Mouse (Mus musculus) megakaryocyte, embryonic 14.5 days (primary cell): ENCODE measurements at regions not wholly inside any gene's neighbourhood (a gene's known extent, or its start where the extent isn't known, plus 50 kb on each side); places are given as distances from the start of the nearest gene placed in this dataset.
"Not testable (repeated sequence)": the region's sequence is repeated elsewhere in the genome, so short reads cannot be mapped to it uniquely, and the experiment has no call there.

Experiments
- H3K27me3 ChIP-seq: replicated peaks from 2 replicates; pipeline ENCODE3; 2012; ENCODE audit warnings: inconsistent platforms
- H3K36me3 ChIP-seq: replicated peaks from 2 replicates; pipeline ENCODE3; 2012; ENCODE audit warnings: low read length, inconsistent platforms, mixed read lengths
- H3K4me1 ChIP-seq: 2 replicates; pipeline ENCODE4 v1.6.1; 2012; ENCODE audit warnings: inconsistent platforms
- H3K4me3 ChIP-seq: replicated peaks from 2 replicates; pipeline ENCODE3; 2012; ENCODE audit warnings: moderate library complexity, mild to moderate bottlenecking, inconsistent platforms
- H3K9me3 ChIP-seq: 2 replicates; pipeline ENCODE4 v1.6.1; 2012; ENCODE audit warnings: inconsistent platforms
- FLI1 ChIP-seq: IDR thresholded peaks from 2 replicates; pipeline ENCODE4 v1.6.1; 2012; ENCODE audit warnings: low read length, inconsistent platforms, mixed read lengths
- GATA1 ChIP-seq: IDR thresholded peaks from 3 replicates; pipeline ENCODE4 v1.6.1; 2012; ENCODE audit warnings: mixed read lengths, low read length, inconsistent platforms, borderline replicate concordance

DNA sequence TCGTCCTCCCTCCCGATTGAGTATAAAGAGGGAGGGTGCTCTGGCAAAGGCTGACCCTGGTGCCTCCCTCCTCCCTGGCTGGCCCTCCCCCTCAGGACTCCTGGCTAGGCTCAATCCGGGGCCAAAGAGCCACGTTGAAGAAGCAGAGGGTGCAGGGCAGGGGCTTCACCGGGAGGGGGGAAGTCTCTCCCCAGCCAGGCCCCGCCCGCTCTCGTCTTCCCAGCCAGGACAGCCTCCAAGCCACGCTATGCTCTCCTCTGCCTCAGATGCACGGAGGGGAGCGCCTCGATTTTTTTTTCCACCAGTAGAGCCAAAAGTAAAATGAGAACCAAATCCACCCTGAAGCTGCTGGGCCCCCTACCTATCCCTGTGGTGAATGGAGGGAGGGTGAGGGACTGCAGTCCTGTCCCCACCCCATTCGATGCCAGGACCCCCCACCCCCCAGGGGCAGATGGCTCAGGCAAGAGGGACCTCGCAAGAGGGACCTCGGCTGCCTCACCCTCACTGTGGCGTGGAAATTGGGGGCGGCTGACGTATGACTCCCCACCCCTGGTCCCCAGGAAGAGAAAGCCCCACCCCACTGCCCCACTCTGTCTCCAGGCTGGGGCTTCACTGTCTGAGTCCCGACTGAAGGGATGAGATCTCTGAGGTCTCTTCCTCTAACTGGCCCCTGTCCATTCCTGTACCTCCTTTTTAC lies 53.2 kb upstream of the Col1a1 start:
- Histone ChIP-seq H3K4me1 (no peaks in the 10 kb centered on the region), H3K9me3 (no peaks in the 10 kb centered on the region), H3K4me3 (no peak overlapping the region), H3K27me3 (peaks cover 83% of the 10 kb centered on the region), H3K36me3 (no peaks in the 10 kb centered on the region)
- TF ChIP-seq GATA1: no peak
- TF ChIP-seq FLI1: no peak

DNA sequence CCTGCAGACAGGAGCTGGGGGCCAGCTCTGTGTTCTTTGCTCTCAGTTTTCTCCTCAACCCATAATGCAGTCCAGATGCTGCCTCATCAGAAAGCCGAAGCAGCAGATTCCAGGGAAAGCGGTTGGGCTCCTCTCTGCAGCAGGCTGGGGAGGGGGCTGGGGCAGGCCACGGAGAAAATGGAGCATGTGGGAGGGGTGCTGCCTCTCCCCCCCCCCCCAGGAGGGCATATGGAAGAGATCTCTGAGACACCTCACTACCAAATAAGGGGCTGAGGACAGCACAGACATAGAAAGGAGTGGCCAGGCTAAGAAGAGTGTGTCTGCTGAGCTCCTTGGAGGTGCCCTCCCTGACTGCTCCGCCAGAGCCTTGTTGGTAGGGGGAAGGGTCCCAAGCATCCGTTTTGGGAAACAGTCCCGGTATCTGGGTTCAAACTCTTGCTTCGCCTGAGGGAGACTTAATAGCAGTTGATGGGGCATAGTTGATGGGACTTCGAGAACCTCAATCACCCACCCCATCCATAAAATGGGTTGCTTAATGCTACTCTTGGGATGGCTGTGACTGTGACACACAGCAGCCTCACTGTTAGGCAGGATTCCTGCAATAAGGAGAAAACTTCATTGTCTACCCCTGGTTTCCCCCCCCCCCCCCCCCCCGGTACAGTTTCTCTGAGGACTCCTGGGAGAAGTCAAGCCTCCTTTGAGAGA lies 53.9 kb upstream of the Col1a1 start:
- Histone ChIP-seq H3K4me1 (no peaks in the 10 kb centered on the region), H3K4me3 (no peak overlapping the region), H3K9me3 (no peaks in the 10 kb centered on the region), H3K36me3 (no peaks in the 10 kb centered on the region), H3K27me3 (peaks cover 87% of the 10 kb centered on the region)
- no peak for TF ChIP-seq GATA1
- no peak for TF ChIP-seq FLI1

- Histone ChIP-seq H3K36me3 (no peaks in the 10 kb centered on the region), H3K27me3 (peaks cover 87% of the 10 kb centered on the region), H3K4me1 (no peaks in the 10 kb centered on the region), H3K9me3 (no peaks in the 10 kb centered on the region), H3K4me3 (no peak overlapping the region)
- TF ChIP-seq FLI1: no peak
- TF ChIP-seq GATA1: no peak
Observed at GRCm38 (mm10) chr11:94880896-94881840, 54.9 kb upstream of the Col1a1 start.

DNA sequence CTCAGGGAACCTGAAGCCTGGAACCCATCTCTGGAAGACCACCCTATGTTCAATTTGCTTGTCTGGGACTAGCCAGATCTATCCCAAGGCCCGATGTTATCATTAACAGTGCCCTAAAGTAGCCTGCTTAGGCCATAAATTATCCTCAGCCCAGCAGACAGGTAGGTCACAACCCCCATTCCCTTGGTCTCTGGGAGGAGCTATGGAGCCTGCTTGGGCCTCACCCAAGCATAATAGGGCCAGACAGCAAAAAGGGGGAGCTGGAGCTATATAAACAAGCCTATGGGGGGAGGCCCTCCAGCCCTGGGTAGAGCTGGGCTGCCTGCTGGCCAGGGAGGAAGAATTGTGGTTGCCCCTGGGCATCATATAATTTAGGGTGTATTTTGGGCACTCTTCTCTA lies 59.3 kb upstream of the Col1a1 start:
- Histone ChIP-seq H3K4me1 (peaks cover 9% of the 10 kb centered on the region), H3K9me3 (no peaks in the 10 kb centered on the region), H3K4me3 (no peak overlapping the region), H3K36me3 (no peaks in the 10 kb centered on the region), H3K27me3 (peaks cover 87% of the 10 kb centered on the region)
- TF ChIP-seq FLI1: no peak
- TF ChIP-seq GATA1: no peak

GRCm38 (mm10) chr11:94875026-94875425 lies 61.0 kb upstream of the Col1a1 start:
- H3K36me3 ChIP-seq: no peaks in the 10 kb centered on the region
- H3K27me3 ChIP-seq: peaks cover 84% of the 10 kb centered on the region
- H3K9me3 ChIP-seq: no peaks in the 10 kb centered on the region
- H3K4me3 ChIP-seq: peak overlapping the region; percentile 40
- TF ChIP-seq FLI1 (no peak), GATA1 (no peak)
- H3K4me1 ChIP-seq: peaks cover 9% of the 10 kb centered on the region

- H3K36me3 ChIP-seq: no peaks in the 10 kb centered on the region
- TF ChIP-seq FLI1 (no peak), GATA1 (no peak)
- H3K4me3 ChIP-seq: no peak overlapping the region
- peaks cover 80% of the 10 kb centered on the region for H3K27me3 ChIP-seq
- peaks cover 9% of the 10 kb centered on the region for H3K4me1 ChIP-seq
- H3K9me3 ChIP-seq: no peaks in the 10 kb centered on the region
Observed at GRCm38 (mm10) chr11:94874155-94874561, 61.9 kb upstream of the Col1a1 start.

GRCm38 (mm10) chr11:94873693-94874092 lies 62.3 kb upstream of the Col1a1 start:
- Histone ChIP-seq H3K4me1 (peaks cover 9% of the 10 kb centered on the region), H3K27me3 (peaks cover 78% of the 10 kb centered on the region), H3K4me3 (no peak overlapping the region), H3K36me3 (no peaks in the 10 kb centered on the region), H3K9me3 (no peaks in the 10 kb centered on the region)
- TF ChIP-seq FLI1 (no peak), GATA1 (no peak)

- TF ChIP-seq GATA1 (no peak), FLI1 (no peak)
- Histone ChIP-seq H3K4me1 (peaks cover 9% of the 10 kb centered on the region), H3K36me3 (no peaks in the 10 kb centered on the region), H3K9me3 (peaks cover 4% of the 10 kb centered on the region), H3K27me3 (peaks cover 73% of the 10 kb centered on the region), H3K4me3 (peak overlapping the region; percentile 84)
Observed at GRCm38 (mm10) chr11:94872921-94873320, 63.1 kb upstream of the Col1a1 start.

- no peak for TF ChIP-seq FLI1
- no peak for TF ChIP-seq GATA1
- Histone ChIP-seq H3K4me1 (peaks cover 9% of the 10 kb centered on the region), H3K27me3 (peaks cover 63% of the 10 kb centered on the region), H3K4me3 (peak overlapping the region; percentile 50), H3K9me3 (peaks cover 7% of the 10 kb centered on the region), H3K36me3 (no peaks in the 10 kb centered on the region)
Observed at GRCm38 (mm10) chr11:94870341-94870740, 65.7 kb upstream of the Col1a1 start.

- H3K9me3 ChIP-seq, H3K4me3 ChIP-seq, H3K4me1 ChIP-seq, H3K36me3 ChIP-seq: not testable (repeated sequence)
- H3K27me3 ChIP-seq: peaks cover 59% of the 10 kb centered on the region
Observed at GRCm38 (mm10) chr11:94869866-94870265, 66.2 kb upstream of the Col1a1 start.
